Mouse (Mus musculus) embryo, embryonic 11 days (tissue): Measurements from ENCODE around the gene Lax1.
"Not testable (repeated sequence)": the region's sequence is repeated elsewhere in the genome, so short reads cannot be mapped to it uniquely, and the experiment has no call there.

ENCODE experiments used
- DNase-seq: peaks from one replicate; pipeline ENCODE4 v3.0.0-alpha.2; 2015

Gene Lax1

DNA sequence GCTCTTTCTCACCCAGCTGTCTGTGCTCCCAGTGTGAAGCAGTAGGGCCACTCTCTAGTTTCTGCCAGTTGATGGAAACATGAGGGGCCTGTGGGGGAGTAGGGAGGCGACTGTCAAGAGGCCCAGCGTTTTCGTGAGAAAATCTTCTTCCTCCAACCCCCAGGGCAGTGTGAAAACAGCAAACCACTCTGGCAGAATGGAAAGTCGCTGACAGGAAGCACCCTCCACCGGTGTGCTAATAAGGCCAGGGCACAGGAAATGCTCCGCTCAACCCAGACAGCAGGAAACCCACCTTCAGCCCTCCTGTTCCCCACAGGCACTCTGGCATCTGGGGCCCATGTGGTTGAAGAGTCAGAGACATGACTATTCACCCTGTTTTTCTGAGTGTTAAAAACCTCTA lies at the start of gene Lax1:
Gene Lax1, minus strand, starts transcription at position 212 of the 400 bp plus-strand sequence.
- no peak for DNase-seq

DNA sequence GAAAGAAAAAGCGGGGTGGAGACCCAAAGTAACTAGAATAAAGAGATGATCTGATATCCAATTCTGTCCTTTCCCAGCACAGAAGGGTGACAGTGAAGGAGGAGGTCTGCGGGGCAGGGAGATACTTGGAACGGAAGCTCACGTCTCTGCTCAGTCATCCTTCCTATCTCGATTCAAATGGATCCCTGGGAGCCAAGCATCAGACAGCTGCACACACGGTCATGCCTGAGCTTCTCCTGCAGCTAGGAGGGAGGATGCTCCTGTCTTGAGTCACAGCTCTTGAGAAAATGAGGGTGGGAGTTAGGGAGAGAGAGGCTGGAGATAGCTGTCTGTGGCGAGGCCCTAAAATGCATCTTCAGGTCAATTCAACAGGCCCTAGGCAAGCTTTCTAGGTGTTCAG lies 46.8 kb upstream of the Lax1 start:
- DNase-seq, result no peak

DNA sequence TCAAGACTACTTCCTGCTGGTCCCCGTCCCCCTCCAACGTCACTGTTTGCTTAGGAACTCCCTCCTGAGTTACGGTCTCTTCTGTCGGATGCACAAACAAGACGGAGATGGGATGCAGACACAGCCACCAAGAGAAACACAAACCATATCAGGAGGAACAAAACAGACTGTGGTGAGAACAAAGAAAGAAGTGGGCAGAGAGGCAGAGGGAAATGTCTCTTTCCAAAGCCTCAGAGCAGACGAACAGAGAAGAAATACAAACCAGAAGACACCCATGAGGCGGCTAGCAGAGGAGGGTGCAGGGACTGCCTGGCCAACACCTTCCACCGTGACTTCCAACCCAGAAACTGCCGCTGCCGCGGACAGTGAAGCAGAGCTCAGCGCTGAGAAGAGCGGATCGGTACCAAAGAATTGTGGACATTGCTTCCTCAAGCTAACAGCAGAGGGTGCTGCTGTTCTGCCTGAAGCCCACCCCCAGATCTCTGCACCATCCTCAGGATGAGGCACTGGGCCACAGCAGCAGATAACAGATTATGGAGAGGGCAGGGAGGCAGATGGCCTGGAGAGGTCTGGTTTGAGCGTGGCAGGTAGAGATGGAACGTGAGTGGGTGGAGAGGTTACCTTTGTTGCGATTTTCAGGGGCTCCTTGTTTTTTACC lies 46.2 kb upstream of the Lax1 start:
- DNase-seq, result peak; percentile 88

DNA sequence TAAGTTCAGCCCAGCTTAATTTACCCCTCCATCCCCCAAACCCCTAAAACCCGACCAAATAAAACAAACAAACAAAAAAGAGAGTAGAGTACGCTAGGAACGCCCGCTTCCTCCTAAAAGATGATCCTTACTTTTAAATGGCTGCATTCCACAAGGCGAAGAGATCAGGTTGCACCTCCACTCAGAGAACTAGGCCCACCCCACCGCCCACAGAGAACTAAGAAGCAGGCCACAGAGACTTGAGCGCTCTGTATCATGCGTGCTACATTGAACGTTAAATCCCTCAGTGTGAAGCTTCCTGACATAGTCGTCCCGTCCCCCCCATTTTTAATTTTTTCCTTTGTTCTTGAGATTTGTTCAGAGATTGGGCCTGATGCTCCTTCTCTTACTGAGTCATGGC lies 42.9 kb upstream of the Lax1 start:
- peak; percentile 56 for DNase-seq

DNA sequence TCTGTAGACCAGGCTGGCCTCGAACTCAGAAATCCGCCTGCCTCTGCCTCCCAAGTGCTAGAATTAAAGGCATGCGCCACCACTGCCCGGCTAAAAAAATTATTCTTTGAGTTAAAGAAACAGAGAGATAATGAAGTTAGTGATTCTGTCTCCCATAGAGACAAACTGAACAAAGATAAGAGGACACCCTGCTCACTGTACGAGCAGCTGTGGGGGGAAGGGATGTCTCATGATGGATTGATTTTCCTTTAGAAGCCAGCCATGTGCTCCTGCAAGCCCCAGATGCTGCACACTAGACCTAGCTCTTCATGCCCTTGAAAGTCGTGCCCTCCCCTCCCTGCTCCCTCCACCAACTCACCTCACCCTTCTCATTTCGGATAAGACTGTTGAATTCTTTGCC lies 38.4 kb upstream of the Lax1 start:
- DNase-seq, result no peak

DNA sequence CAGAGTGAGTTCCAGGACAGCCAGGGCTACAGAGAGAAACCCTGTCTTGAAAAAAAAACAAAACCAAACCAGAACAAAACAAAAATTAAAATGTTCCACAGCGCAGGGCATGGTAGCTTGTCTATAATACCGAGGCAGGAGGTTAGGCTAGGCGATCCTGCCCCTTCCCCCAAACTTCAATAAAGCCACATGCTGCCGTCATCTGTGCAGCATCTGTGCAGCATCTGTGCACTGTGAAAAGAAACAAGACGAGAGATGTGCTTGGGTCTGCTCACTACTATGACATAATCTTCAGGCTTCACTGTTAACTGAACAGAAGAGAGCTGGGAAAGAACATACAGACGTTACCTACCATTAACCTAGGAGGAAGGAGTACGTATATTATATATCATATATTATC lies 30.4 kb upstream of the Lax1 start:
- no peak for DNase-seq

DNA sequence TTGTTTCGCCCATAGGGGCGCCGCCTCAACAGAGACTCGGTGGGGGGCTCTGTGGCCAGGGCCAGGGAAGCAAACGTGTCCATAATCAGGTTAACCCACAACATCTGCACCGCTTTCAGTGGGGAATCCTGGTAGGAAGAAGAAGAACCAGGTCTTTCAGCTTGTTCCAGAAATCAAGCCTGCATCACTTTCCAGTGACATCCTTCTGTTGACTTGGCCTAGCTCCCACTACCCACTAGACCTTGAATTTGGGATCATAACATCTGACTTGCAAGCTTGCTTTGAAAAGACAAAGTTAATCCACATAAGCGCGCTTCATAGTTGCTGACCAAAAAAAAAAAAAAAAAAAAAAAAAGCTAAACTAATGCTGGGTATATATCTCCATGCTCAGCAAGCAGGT lies 28.9 kb upstream of the Lax1 start:
- DNase-seq, result no peak

DNA sequence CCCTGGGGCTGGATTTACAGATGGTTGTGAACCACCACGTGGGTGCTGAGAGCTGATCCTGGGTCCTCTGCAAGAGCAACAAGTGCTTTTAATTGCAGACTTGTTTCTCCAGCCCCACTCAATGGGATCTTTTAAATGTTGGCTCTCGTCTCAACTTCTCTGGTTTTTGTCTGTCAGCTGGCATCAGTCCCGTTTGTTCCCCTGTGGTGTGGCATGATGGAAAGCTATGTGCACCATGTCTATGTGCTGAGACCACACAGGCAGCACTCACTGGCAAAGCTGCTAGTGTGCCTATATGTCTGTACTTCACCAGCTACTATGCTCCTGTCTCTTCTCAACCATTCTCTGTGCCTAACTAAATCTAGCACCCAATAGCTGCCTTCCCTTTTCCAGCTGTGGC lies 28.4 kb upstream of the Lax1 start:
- DNase-seq, result no peak

DNA sequence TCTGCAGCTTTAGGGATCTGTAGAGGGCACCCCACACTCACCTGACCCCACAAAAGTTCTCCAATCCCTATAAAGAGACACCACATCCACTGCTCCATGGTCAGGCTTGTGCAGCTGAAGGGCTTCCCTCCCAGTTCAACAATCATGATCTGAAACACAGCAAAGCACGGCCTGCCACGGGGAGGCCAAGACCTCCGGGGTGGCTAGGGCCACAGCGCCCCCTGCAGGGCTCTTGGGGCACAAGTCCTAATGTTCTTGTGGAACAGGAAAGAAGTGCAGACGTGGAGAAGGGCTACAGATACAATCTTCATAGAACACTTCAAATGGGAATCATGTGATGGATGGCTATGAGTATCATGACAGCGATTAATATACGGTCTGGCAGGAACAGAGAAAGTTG lies 26.6 kb upstream of the Lax1 start:
- DNase-seq, result peak; percentile 50

DNA sequence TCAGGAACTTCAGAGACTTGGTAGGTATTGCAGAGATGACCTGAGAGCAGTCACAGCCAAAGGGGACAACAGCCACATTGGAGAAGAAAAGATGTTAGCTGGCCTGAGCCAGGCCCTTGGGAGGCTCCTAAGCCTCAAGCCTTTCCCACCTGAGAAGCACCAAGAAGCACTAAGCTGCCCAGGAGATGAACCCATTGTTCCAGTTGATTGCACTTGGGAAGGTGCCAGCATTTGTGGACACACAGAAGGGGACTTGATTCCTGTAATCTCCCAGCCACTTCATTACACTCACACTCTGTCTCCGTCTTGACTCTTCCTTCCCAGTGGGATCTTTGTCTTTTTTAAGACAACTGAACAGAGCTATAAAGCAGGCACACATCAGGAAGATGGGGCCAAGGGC lies 25.3 kb upstream of the Lax1 start:
- no peak for DNase-seq

DNA sequence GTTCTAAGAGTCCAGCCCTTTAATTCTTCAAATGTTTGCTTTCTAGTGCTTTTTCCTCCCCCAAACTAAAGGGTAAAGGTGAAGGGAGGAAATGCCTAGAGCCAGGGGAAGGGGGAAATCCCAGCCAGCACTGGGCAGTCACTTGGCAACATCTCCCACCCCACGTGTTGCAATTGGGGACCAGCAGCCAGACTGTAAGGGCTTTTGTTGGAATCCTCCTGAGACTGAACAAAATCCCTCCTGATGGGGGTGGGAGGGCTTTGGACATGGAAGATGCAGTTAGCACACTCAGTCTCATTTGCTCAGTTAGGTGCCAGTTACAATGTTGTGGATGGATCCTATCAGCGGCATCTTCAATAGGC lies 23.1 kb upstream of the Lax1 start:
- no peak for DNase-seq

DNA sequence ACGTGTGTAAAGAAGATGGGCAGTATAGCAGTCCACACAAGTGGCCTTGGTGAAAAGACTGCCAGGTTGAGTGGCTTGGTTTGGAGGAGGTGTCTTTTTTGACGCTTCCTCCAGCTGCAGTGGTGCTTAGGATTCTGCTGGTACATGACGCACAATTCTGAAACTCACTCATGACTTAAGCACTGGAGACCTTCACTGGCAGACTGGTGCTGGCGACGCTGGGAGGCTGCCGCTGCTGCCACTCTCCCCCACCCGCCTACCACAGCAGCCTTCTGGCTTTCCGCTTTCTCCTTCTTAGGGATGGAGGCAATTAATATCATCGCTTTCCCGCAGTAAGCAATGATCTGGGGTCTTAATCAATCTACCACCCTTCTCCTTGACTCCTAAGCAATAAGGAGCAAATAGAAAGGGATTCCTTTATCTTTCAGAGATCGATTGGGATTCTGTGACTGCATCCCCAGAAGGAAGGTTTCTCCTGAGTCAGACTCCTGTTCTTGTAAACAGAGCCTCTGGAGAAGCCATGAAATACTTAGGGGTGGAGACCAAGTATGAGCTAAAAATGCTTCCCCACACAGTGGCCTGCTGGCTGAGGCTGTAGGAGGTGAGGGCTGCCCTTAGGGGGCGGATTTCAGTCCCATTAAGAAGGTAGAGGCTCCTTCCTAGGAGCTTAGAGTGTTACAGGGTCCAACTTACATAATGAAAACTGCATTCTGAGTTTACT lies 22.5 kb upstream of the Lax1 start:
- DNase-seq, result peak; percentile 45

DNA sequence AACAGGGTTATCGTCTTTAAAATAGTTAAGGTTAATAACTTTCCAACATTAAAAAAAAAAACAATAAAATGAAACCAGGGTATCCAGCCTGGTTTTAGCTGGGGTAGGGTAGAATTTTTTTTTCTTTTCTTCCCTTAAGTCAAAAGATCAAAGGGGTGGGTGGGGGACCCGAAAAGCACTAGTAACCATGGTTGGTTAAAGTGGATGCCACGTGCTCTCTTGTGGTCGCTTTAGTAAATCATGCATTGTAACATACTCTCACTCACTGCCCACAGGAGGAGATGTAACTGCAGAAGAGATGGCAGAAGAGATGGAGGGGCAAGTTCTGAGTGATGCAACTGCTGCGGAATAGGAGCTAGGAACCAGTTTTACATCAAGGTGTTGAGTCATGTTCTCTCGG lies 21.5 kb upstream of the Lax1 start:
- no peak for DNase-seq

DNA sequence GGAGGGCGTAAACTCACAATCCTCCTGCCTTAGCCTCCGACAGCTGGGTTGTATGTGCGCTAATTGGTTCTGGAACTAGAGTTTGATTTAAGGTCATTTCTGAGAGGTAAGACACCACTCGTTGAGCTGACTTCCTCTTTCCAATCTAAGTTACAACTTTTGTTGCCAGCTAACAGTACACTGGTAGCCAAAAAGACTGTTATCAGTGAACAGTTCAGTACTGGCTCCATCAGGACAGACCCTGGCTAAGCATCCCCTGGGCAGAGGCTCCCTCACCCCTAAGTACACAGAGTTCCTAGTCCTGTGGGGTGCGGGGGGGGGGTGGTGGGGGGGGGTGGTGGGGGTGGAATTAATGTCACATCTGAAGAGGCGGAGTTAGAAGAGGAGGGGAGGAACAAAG lies 21.0 kb upstream of the Lax1 start:
- DNase-seq, result no peak

DNA sequence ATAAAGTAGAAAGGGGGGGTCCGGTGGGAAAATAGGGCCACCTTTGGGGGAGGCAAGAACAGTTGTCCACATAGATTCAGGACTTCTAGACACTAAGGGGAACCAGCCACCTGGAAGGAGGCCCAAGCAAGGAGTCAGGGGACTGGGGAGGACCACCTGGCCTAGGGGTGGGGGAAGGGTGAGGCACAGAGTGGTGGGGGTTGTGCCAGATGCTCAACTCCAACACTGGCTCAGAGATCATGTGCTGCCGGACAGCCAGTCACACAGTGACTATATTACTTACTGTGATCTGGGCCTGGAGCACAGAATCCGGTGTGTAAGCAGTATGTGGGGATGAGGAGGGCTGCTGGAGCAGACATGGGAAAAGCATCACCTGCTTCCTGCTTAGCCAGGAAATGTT lies 19.4 kb upstream of the Lax1 start:
- DNase-seq, result no peak

DNA sequence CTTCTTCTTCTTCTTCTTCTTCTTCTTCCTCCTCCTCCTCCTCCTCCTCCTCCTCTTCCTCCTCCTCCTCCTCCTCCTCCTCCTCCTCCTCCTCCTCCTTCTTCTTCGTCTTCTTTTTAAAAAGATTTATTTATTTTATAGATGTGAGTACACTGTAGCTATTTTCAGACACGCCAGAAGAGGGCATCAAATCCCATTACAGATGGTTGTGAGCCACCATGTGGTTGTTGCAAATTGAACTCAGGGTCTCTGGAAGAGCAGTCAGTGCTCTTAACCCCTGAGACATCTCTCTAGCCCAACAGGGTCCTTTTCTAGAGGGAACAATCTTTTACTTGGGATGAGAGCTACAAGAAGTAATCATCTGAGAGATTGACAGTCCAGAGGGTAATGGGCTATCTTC lies 11.9 kb upstream of the Lax1 start:
- DNase-seq, result not testable (repeated sequence)

DNA sequence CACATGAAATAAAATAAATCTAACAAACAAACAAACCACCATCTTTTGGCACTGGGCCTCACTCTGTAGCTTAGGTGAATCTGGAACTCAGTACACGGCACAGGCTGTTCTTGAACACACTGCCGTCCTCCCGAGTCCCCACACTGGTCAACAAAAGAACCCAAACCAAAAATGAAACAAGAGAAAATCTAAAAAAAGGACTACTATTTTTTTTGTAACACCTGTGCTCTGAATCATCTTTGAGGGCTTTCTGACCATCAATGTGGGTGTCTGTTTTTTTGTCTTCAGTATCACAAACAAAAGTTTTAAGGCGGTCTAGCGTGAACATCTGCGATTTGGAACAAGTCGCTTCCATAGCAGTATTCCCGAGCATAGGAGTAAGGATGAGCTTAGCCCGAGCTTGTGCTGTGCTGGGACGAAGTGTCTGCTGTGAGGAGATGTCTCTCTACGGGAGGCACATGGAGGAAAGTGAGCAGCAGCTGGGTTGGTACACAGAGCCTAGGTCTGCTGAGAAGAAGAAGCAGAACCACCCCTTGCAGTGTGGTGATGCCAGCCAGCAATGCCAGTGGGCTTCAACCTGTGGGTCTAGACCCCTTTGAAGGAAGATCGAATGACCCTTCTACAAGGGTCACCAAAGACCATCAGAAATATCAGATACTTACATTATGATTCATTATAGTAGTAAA lies 8.2 kb upstream of the Lax1 start:
- no peak for DNase-seq

DNA sequence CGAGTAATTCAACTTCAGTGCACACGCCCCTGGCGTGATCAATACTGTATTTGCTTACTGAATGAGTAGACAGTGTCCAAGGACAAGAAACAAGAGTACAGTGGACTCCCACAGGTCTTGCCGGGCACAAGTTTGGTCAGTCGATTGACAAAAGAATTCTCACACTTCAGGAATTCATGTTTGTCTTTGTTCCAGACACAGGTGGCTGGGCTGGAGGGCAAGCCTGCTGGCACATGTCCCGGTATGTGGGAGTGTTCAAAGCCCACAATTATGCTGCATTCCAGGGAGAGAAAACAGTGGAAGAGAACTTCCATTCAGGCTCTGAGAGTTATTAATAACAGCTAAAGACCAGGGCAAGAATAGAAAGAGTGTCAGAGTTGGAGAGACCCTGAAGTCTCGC lies 6.0 kb upstream of the Lax1 start:
- DNase-seq, result peak; percentile 51

DNA sequence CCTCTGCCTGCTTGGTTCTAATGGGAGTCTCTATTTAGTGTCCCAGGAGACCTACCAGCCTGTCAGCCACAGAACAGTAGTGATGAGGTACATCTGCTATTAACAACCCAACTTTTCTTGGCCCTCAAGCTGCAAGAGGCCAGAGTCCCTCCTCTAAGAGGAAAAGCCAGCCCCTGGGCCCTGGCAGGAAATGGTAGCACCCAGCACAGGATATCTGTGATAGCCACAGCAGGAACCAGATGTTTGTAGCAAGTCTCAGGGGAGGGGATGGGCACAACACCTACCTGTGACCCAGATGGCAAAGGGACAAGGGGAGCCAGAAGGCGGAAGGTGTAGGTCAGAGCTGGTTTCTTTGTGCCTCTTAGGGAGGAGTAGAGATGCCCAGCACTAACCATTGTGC lies 5.0 kb upstream of the Lax1 start:
- DNase-seq, result no peak

DNA sequence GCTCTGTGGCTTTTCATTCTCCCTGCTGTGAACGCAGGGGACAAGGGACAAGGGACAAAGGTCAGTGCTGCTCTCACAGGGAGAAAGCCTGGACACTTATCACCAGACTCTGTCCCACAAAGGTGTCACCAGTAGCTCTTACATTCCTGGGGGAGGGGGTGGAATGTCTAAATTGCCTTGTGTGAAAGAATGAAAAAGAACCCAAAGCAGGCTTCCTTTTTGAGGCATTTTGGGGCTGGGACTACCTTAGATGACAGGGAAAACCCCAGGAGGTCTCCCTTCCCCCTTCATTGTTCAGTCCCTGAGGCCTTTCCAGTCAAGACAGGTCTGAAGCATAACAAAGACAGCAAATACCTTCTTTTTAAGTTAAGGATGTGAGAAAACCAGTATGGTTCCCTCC lies 4.4 kb upstream of the Lax1 start:
- peak; percentile 42 for DNase-seq

DNA sequence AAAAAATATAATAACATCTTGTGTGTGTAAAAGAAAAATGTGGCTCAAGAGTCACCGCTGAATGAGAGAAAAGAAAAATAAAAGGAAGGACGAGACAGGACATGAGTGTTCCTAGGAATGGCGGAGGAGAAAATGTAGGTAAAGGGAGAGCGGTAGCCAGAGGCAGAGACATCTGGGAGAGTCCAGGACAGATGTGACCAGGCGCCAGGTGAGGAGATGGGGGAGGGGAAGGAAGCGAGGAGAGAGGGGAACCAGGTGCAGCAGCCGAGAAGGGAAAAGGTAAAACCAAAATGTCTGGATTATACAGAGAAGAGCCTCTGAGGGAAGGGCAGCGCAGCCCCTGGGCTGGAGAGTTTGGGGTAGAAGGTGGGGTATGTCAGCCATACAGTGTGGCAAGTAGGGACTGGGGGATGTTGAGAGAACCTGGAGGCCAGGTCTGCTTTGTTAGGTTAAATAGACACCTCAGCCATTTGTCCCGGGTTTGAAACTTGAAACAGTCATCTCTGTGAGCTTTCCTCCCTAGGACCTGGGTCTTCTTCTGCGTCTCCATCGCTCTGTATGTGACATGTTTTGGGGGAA lies 3.7 kb upstream of the Lax1 start:
- no peak for DNase-seq

DNA sequence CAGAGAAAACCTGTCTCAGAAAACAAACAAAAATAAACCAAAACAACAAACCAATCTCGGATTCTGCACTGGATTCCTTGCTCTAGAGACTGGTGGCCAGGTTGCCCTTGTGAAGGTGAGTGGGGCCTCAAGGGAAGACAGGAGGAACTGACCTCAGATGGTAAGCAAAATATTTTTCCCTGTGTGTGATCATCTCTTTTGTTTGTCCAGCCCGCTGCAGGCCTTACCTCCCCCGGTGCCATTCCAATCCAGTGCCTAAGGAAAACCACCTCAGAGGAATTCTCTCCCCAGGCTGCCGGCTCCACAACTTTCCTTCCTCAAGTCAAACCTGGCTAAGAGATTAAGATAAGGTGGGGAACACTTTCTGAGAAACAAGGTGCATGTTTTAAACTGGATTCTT lies 2.3 kb upstream of the Lax1 start:
- DNase-seq, result no peak

DNA sequence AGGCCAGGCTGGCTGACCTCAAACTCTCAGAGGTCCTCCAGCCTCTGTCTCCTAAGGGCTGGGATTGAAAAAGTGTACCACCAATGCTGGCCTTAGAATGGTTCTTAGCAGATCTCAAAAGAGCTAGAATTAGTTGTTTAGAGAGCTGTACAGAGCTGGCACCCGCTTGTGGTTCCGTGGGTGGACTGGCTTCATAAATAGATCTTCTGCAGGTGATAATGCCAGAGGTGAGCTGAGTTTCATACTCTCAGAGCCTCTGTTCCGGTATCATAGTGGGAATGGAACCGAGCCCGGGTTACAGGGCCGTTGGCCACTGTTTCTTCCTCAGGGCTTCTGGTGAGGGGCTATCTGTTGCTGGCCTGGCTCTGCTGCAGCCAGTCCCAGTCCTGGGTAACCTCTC lies 1.1 kb upstream of the Lax1 start:
- no peak for DNase-seq

DNA sequence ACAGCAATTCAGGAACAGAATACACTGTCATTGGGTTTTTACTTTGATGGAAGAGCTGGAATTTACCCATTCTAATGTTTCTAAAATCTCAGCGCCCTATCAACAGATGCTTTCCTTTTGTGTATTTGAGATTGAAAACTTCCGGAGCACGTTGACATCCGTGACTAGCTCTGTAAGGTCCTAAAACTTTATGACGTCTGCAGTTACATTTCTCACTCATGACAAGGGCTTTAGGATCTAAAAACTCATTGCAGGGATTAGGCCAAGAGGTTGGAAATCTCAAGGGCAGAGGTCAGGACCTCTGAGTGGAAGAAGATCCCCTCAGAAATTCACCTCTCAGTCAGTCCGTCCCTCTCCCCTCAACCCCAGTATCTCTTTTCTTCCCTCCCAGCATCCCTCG lies 1.6 kb downstream of the Lax1 start:
- no peak for DNase-seq
